Mouse (Mus musculus): Measurements from ENCODE around the gene Sap30l.

- TF ChIP-seq MEF2A (IDR thresholded peaks at IDR 0.05; ENCODE audit: borderline replicate concordance, low read depth, low read length), result no peak
- no peak for TF ChIP-seq CTCF (conservative IDR thresholded peaks at IDR 0.05 in 1 of 2, IDR thresholded peaks at IDR 0.05 in 1 of 2; ENCODE audit: low read depth in 2 of 2, low read length in 2 of 2)
- TF ChIP-seq BHLHE40 (IDR thresholded peaks at IDR 0.05; ENCODE audit: low read depth, low read length), result no peak
- TF ChIP-seq EP300 (IDR thresholded peaks at IDR 0.05; ENCODE audit: low read length), result no peak
- no peak for TF ChIP-seq MAX (IDR thresholded peaks at IDR 0.05; ENCODE audit: low read length)
- no peak for TF ChIP-seq NRF1 (IDR thresholded peaks at IDR 0.05; ENCODE audit: low read depth, low read length)
- TF ChIP-seq KAT2A (IDR thresholded peaks at IDR 0.05; ENCODE audit: insufficient replicate concordance, low read length), result no peak
- no peak for TF ChIP-seq HCFC1 (IDR thresholded peaks at IDR 0.05; ENCODE audit: low read depth, low read length)
- no peak for TF ChIP-seq JUND (conservative IDR thresholded peaks at IDR 0.05; ENCODE audit: low read depth, low read length)
- TF ChIP-seq ZKSCAN1 (IDR thresholded peaks at IDR 0.05; ENCODE audit: borderline replicate concordance, low read depth, low read length), result no peak
- no peak for TF ChIP-seq POLR2A (IDR thresholded peaks at IDR 0.05; ENCODE audit: low read depth, low read length)
These were observed 52.1 kb downstream of the Sap30l start for GRCm38 (mm10) chr11:57853571-57853970.

All from CH12.LX (cell line).